Mouse (Mus musculus) lung, embryonic 15.5 days (tissue): Measurements from ENCODE around the gene Gm6525. TPM values are rescaled to one million over a fixed set of nuclear protein-coding genes. Genes with fewer than 3 reads are reported as not detected.

Experiments used
- ATAC-seq: fragments of 200-750 bp; cut with Nextera tagmentation; 2 replicates; pipeline ENCODE4 v1.8.0; 2017; ENCODE audit warnings: moderate number of reproducible peaks, borderline replicate concordance; ENCODE audit not compliant: low FRiP score, low TSS enrichment; ENCODE audit errors: extremely low read depth
- H3K27ac ChIP-seq: fragments of 300-500 bp; sonication (generic); 2 replicates; pipeline ENCODE4 v1.5.1; 2015; ENCODE audit warnings: moderate library complexity, mild to moderate bottlenecking, inconsistent platforms
- H3K27me3 ChIP-seq: fragments of 300-500 bp; sonication (generic); 2 replicates; pipeline ENCODE4 v1.6.1; 2015; ENCODE audit warnings: inconsistent platforms
- H3K36me3 ChIP-seq: fragments of 300-500 bp; sonication (generic); 2 replicates; pipeline ENCODE4 v1.6.1; 2015; ENCODE audit warnings: inconsistent platforms
- H3K4me1 ChIP-seq: fragments of 300-500 bp; sonication (generic); 2 replicates; pipeline ENCODE4 v1.6.1; 2015; ENCODE audit warnings: inconsistent platforms
- H3K4me2 ChIP-seq: fragments of 300-500 bp; sonication (generic); 2 replicates; pipeline ENCODE4 v1.6.1; 2015; ENCODE audit warnings: inconsistent platforms, mild to moderate bottlenecking, moderate library complexity
- H3K4me3 ChIP-seq: fragments of 300-500 bp; sonication (generic); 2 replicates; pipeline ENCODE4 v1.5.1; 2015; ENCODE audit warnings: mild to moderate bottlenecking, inconsistent platforms
- H3K9ac ChIP-seq: fragments of 300-500 bp; sonication (generic); 2 replicates; pipeline ENCODE4 v1.6.1; 2015; ENCODE audit warnings: inconsistent platforms
- H3K9me3 ChIP-seq: fragments of 300-500 bp; sonication (generic); 2 replicates; pipeline ENCODE4 v1.6.1; 2016; ENCODE audit warnings: inconsistent platforms
- WGBS: fragments of 180-500 bp; shearing (Covaris S2); methylation state at CpG from one replicate; pipeline ENCODE4 v1.1.7; 2015; 5-methylcytosine and 5-hydroxymethylcytosine counted together
- polyA plus RNA-seq: library from polyadenylated mRNA; unstranded; fragments of >200 nt; fragmentation: Nextera tagmentation; extraction: Ambion mirVana; gene quantifications from 2 replicates; pipeline ENCODE4 v1.2.1, GENCODE M21; 2015

Gene Gm6525
- polyA plus RNA-seq, 1 experiment from 2014 or later, result 0.67 TPM

DNA sequence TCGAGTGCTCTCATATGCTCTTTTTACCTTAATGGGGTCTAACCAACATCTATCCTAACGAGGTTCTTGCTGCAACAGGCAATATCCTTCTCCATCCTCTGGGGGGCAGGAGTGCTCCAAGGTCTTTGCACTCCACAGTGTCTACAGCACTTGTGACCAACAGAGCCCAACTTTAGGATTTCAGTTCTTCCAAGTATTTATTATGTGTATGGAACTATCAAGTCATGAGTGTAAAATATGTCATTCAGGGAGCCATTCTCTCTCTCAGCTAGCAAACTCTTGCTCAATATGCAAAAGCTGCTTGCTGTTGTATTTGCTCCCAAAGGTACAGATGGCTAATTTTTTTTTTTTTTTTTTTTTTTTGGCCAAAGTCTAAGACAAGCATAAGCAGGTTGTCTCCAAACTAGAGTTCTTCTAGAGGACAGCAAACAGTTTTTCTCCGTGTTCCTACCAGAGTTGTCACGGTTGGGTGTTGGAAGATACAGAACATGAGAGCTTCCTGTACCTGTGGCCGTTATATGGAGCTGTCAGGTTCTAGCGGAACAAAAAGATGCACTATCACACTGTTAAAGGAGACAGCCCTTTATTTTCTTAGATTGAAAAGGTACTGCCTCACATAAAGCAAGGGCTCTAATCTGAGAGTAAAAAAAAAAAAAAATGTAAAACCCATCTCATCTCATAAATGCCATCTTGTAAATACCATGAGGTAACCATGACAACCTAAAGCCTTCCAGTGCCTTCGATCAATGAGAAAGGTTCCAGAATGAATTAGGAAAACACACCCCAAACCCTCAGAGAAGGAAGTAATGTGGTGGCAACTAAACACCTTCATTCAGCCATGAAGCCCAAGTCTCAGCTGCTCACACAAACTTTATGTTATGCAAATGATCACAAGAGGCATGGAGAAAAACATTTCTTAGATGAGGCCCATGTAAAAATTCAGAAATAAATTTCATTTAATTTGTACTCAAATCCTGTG lies 1.7 kb downstream of the Gm6525 start:
- peak; percentile 74; the same call in 1 of the 2 replicates for ATAC-seq
- 51% methylated on average over 7 of the region's 7 CpGs for WGBS

DNA sequence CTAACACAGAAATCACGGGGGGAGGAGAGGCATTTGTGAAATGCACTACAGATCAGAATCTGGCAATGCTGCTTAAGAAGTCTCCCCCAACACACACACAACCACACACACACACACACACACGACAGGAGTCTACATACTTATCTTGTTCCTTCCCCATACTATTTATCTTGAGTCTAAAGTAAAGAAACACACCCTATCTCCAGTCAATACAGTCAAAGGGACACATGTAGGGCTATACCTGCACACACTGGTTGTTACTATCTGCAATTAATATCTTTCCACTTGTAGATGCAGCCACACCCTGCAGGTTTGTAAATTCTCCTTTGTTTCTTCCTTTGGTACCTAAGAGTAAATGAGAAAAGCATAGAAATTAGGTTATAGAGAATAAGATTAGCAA lies 3.9 kb downstream of the Gm6525 start:
- H3K27ac ChIP-seq, result no peak overlapping the region
- H3K9ac ChIP-seq, result no peak overlapping the region
- no peaks in the 10 kb centered on the region for H3K36me3 ChIP-seq
- no peaks in the 10 kb centered on the region for H3K4me1 ChIP-seq
- H3K27me3 ChIP-seq, result no peaks in the 10 kb centered on the region
- no peak overlapping the region for H3K4me3 ChIP-seq
- no peaks in the 10 kb centered on the region for H3K9me3 ChIP-seq
- H3K4me2 ChIP-seq, result no peak overlapping the region
- ATAC-seq, result no peak
- WGBS, result 51% methylated on average over 2 of the region's 2 CpGs

More for the DNA sequence above, 1.7 kb downstream of the Gm6525 start:
- H3K27ac ChIP-seq, result no peak overlapping the region
- no peak overlapping the region for H3K4me2 ChIP-seq
- no peak overlapping the region for H3K4me3 ChIP-seq
- H3K36me3 ChIP-seq, result 0 out of 2 replicates have a peak, but pooled peaks cover 5% of the 10 kb centered on the region
- H3K4me1 ChIP-seq, result no peaks in the 10 kb centered on the region
- no peaks in the 10 kb centered on the region for H3K9me3 ChIP-seq
- no peaks in the 10 kb centered on the region for H3K27me3 ChIP-seq
- no peak overlapping the region for H3K9ac ChIP-seq

DNA sequence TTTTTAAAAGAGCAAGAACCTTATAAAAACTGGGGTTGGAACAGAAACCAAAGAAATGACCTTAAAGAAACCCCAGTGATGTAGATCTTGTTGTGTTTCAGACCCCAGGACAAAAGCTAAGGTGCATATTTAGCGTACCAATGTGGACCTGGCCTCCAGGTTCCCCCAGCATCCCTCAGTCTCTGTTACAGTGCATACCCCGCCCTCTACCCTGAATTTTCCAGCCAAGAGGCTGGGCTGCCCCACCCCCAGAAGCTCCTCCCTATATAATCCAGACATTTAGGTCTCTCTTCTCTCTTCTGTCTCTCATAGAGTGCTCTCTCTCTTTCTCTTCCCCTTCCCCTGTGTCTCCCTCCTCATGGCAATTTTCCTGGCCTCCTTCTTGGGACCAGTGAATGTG lies 6.4 kb downstream of the Gm6525 start:
- H3K36me3 ChIP-seq, result no peaks in the 10 kb centered on the region
- no peaks in the 10 kb centered on the region for H3K27me3 ChIP-seq
- ATAC-seq, result no peak
- H3K4me1 ChIP-seq, result no peaks in the 10 kb centered on the region
- H3K9ac ChIP-seq, result no peak overlapping the region
- WGBS, result 69% methylated on average over 2 of the region's 2 CpGs
- H3K4me2 ChIP-seq, result no peak overlapping the region
- H3K4me3 ChIP-seq, result no peak overlapping the region
- no peaks in the 10 kb centered on the region for H3K9me3 ChIP-seq
- no peak overlapping the region for H3K27ac ChIP-seq

DNA sequence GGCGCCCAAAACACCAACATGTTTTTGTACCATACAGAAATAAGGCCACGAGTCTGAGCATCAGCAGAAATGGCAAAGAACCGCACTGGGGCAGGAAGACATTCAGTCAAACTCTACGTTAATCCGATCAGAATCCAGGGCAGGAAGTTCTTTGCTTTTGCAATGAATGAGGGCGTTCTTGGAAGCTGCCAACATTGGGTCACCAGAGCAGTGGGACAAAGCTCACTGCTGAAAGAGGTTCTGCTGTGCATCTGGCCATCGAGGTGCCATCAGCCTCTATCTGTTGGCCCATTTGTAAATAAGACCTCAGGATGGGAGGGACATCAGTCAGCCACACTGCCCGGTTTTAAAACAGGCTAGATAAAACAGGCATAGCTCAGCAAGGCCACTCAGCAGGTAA lies 7.2 kb downstream of the Gm6525 start:
- ATAC-seq, result no peak
- Histone ChIP-seq H3K9me3 (no peaks in the 10 kb centered on the region), H3K27me3 (no peaks in the 10 kb centered on the region), H3K4me1 (no peaks in the 10 kb centered on the region), H3K9ac (no peak overlapping the region), H3K4me2 (no peak overlapping the region), H3K27ac (no peak overlapping the region), H3K4me3 (no peak overlapping the region), H3K36me3 (no peaks in the 10 kb centered on the region)
- WGBS, result 50% methylated on average over 8 of the region's 8 CpGs

DNA sequence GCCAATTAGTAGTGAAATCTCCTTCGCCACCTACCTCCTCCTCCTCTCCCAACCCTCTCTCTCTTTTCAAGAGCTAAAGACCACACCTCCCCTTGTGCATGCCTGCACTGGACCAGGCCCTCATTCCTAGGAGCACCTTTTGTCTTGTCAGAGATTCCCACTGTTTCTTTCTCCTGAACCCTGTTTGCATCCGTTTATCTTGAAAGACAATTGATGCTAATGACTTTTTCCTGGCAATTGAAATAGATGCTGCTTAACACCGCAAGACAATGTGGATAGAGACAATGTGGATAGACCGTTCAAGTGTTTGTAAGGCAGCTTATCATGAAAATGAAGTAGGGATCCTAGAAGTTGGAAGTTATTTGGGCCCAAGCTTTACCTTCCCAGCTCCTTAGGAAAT lies 7.8 kb downstream of the Gm6525 start:
- no peak overlapping the region for H3K9ac ChIP-seq
- H3K9me3 ChIP-seq, result no peaks in the 10 kb centered on the region
- no peak for ATAC-seq
- no peak overlapping the region for H3K4me2 ChIP-seq
- H3K27me3 ChIP-seq, result no peaks in the 10 kb centered on the region
- H3K4me1 ChIP-seq, result no peaks in the 10 kb centered on the region
- 55% methylated on average over 4 of the region's 4 CpGs for WGBS
- no peaks in the 10 kb centered on the region for H3K36me3 ChIP-seq
- no peak overlapping the region for H3K27ac ChIP-seq
- no peak overlapping the region for H3K4me3 ChIP-seq

DNA sequence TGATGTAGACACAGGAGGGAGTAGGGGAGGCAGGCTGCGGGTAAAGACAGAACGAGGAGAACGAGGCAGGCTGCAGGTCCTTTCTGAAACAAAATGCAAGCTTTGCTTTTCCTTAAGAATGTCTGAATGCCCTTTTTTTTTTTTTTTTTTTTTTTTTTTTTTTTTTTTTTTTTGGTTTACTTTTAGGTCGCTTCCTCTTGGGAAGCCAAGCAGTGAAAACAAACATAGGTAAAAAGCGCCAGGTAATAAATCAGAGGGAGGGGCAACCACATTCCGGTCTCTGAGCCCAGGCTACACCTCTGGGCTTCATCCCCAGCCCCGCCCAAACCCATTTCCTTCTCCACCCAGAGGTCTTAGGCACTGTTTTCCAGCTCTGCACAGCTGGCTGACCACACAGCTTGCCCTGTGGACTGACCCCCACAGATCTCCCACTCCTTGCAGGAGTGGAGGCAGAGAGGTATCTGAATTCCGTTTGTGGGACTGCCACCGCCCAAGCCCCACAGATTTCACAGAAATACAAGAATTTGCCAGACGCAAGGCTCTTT lies 15.8 kb downstream of the Gm6525 start:
- Histone ChIP-seq H3K27me3 (no peaks in the 10 kb centered on the region), H3K4me1 (peaks cover 30% of the 10 kb centered on the region), H3K4me2 (peak overlapping the region; percentile 60), H3K9ac (peak overlapping the region; percentile 47), H3K36me3 (no peaks in the 10 kb centered on the region), H3K9me3 (no peaks in the 10 kb centered on the region), H3K27ac (peak overlapping the region; percentile 96), H3K4me3 (peak overlapping the region; percentile 46)
- 39% methylated on average over 10 of the region's 10 CpGs for WGBS
- ATAC-seq, result no peak; the same call in 1 of the 2 replicates

DNA sequence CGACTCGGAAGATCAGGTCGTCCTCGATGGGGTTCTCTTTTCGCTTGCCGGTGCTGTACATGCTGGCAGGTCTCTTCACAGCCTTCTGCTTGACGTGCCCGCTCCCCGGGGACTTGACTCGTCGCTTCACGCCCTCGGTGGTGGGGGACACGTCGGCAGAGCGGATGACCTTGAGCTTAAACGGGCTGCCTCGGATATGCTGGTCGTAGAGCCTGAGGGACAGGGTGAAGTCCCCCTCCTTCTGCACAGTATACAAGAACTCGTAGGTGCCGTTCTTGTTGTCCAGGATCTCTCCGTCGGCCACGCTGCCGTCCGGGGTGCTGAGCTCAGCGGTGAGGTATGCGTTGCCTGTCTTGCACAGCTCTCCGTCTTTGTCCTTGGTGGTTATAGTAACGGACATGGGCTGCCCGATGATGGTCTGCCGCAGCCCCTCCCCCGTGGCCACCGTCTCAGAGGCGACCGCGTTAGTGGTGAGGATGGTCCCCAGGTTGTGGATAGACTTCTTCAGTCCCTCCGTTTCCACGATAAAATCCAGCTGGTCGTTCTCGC lies 16.7 kb downstream of the Gm6525 start:
- H3K4me1 ChIP-seq, result peaks cover 30% of the 10 kb centered on the region
- H3K4me2 ChIP-seq, result peak overlapping the region; percentile 60
- peak overlapping the region; percentile 96 for H3K27ac ChIP-seq
- peak; percentile 21; the same call in 1 of the 2 replicates for ATAC-seq
- no peaks in the 10 kb centered on the region for H3K36me3 ChIP-seq
- H3K9ac ChIP-seq, result peak overlapping the region; percentile 47
- peak overlapping the region; percentile 46 for H3K4me3 ChIP-seq
- H3K27me3 ChIP-seq, result no peaks in the 10 kb centered on the region
- no peaks in the 10 kb centered on the region for H3K9me3 ChIP-seq
- WGBS, result 6% methylated on average over 41 of the region's 41 CpGs

DNA sequence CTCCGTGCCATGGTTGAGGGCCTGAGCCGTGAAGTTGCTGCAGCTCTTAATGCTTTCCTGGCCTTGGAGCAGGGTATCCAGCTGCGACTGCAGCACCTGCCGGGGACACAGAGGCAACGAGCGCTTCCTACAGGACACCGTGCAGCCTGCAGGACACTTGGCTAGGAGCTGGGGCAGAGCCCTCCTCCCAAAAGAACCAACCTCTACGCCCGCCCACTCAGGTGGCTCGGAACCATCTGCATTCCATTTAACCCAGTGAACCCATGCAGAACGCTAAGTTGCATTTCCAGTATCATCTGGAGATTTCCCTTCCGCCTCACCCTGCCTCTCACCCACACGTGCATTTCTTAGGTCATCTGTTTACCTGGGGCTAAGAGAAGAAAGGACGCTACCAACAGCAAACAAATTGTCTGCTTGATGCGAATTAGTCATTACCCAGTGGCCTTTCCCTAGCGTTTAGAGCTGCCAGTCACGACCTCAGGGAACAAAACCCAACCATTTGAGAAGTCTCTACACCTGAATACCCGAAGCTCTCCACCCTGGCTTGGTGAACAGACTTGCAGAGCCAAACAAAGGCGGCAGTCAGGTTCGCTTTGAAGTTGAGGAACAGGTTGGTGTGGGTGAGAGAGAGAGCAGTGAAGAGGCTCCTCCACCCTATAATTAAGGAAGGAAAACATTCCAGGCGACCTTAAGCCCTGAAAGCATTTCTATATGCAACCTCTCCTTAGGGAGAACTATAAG lies 17.4 kb downstream of the Gm6525 start:
- Histone ChIP-seq H3K27me3 (no peaks in the 10 kb centered on the region), H3K9ac (peak overlapping the region; percentile 47; the same call in 1 of the 2 replicates), H3K36me3 (no peaks in the 10 kb centered on the region), H3K4me3 (peak overlapping the region; percentile 46), H3K4me2 (peak overlapping the region; percentile 60), H3K9me3 (no peaks in the 10 kb centered on the region), H3K27ac (peak overlapping the region; percentile 96), H3K4me1 (peaks cover 30% of the 10 kb centered on the region)
- whole genome bisulfite sequencing, result 38% methylated on average over 21 of the region's 21 CpGs
- ATAC-seq, result peak; percentile 78

DNA sequence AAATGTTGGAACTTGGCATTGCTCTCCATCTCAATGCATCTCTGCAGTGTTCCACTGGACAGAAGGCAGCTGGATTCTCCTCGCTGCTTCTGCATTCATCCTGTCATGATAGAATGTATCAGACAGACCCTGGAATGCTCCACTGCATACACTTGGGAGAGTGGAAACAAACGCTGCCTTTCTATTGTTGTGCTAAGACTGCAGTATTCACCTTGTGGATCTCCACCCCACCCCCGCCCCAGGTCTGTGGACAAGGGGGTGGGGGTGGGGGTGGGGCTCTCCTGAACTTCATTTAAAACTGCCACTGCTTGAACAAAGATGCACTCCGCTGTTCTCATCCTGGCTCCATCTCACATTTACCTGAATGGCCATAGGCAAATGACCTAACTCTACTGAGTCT lies 20.0 kb downstream of the Gm6525 start:
- no peak for ATAC-seq
- Histone ChIP-seq H3K36me3 (no peaks in the 10 kb centered on the region), H3K27me3 (no peaks in the 10 kb centered on the region), H3K4me1 (peaks cover 30% of the 10 kb centered on the region), H3K4me2 (no peak overlapping the region), H3K9ac (no peak overlapping the region), H3K4me3 (no peak overlapping the region), H3K9me3 (no peaks in the 10 kb centered on the region), H3K27ac (no peak overlapping the region)
- 57% methylated on average over 4 of the region's 4 CpGs for WGBS

DNA sequence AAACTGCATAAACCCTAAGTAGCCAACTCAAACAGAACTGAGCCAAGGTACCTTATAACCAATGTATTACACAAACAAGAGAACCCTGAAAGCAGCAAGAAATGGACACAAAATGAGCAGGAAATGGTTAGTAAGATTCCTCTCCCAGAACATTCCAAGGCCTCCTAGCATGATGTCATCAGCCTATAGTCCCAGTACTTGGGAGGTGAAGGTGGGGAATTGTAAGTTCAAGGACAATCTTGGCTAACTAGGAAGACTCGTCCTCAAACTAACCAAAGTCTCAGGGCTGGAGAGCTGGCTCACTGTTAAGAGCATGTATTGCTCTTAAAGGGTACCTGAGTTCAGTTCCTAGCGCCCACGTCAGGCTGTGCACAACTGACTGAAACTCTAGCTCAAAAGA lies 24.3 kb downstream of the Gm6525 start:
- no peaks in the 10 kb centered on the region for H3K27me3 ChIP-seq
- WGBS, result 84% methylated on average over 3 of the region's 3 CpGs
- ATAC-seq, result no peak
- no peak overlapping the region for H3K27ac ChIP-seq
- no peak overlapping the region for H3K9ac ChIP-seq
- H3K4me2 ChIP-seq, result no peak overlapping the region
- no peak overlapping the region for H3K4me3 ChIP-seq
- no peaks in the 10 kb centered on the region for H3K9me3 ChIP-seq
- H3K36me3 ChIP-seq, result no peaks in the 10 kb centered on the region
- H3K4me1 ChIP-seq, result 0 out of 2 replicates have a peak, but pooled peaks cover 8% of the 10 kb centered on the region

DNA sequence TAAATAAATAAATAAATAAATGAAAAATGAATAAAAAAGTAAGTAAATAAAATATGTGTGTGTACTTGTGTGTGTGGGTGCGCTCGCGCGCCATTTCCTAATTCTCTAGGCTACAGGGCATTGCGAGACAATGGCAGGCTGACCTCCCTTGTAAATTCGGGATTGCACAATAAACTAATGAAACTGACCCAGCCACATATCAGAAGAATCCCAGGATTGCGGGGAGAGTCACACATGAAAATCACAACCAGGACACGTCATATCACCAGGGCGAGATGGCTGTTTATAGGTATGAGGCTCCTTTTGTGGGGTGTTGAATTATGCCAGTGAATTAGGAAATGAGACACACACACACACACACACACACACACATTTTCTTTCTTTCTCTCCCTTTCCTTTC lies 25.6 kb downstream of the Gm6525 start:
- 90% methylated on average over 9 of the region's 9 CpGs for WGBS
- Histone ChIP-seq H3K36me3 (no peaks in the 10 kb centered on the region), H3K4me1 (no peaks in the 10 kb centered on the region), H3K27me3 (no peaks in the 10 kb centered on the region), H3K4me3 (no peak overlapping the region), H3K9me3 (no peaks in the 10 kb centered on the region), H3K9ac (no peak overlapping the region), H3K27ac (no peak overlapping the region), H3K4me2 (no peak overlapping the region)
- ATAC-seq, result no peak
